In the genomic region with DNA sequence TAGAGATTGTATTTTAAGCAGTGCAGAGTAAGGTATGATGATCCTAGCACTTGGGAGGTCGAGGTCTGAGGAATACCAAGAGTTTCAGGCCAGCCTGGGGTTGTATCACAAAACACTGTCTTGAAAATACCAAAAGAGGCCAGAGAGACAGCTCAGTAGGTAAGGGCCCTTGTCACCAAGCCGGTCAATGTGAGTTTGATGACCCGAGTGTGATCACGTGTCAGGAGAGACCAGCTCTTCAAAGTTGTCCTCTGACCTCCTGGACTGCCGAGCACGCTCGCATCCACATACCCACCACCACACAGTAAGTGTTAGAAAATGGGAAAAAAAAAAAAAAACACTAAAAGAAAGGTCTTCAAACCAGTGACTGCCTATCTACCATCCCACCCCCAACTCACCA, we compare ENCODE assay signal across 9 mouse cellular contexts. TPM values are rescaled to one million over a fixed set of nuclear protein-coding genes. Genes with fewer than 3 reads are reported as not detected.
DNase-seq lines count a peak whose midpoint lies in the region; ATAC-seq and TF ChIP-seq lines count a peak whose summit lies in the region.
"Had no signal": no experiment of that assay in that cellular context is flagged by ENCODE, and none has a peak within 500 bp of the region (broad histone marks: within the 10 kb centered on the region; RNA-seq: fewer than 3 reads in every experiment).

No protein-coding gene starts in this region.

- no peaks in the 10 kb centered on the region for H3K36me3 ChIP-seq in embryonic facial prominence, embryonic 13.5 days
- H3K36me3 ChIP-seq in embryonic facial prominence, embryonic 10.5 days (replicated peaks): no peaks in the 10 kb centered on the region
- H3K36me3 ChIP-seq in E14TG2a.4 (ENCODE audit: insufficient read depth, low read length): no peaks in the 10 kb centered on the region

- H3K4me2 ChIP-seq in embryonic facial prominence, embryonic 13.5 days: 0 out of 2 replicates have a peak overlapping the region, but pooled peaks have one; percentile 69

- no peak for TF ChIP-seq CTCF in E14TG2a.4 (conservative IDR thresholded peaks at IDR 0.05; ENCODE audit: low read length)

- no peak overlapping the region for H3K9ac ChIP-seq in embryonic facial prominence, embryonic 13.5 days

- DNase-seq in embryonic facial prominence, embryonic 10.5 days (ENCODE audit: low spot score): no peak
- DNase-seq in kidney, adult 18-20 months: peak; percentile 51
- DNase-seq in kidney, postnatal 10 days: no peak
- DNase-seq in liver: peak; percentile 15
- no peak for DNase-seq in frontal cortex, postnatal 10 days (ENCODE audit: low spot score in 2 of 2)
- no peak for DNase-seq in frontal cortex, adult 2 months (ENCODE audit: extremely low spot score in 1 of 2, low spot score in 1 of 2)

- H3K4me1 ChIP-seq in embryonic facial prominence, embryonic 13.5 days: peaks cover 13% of the 10 kb centered on the region
- peaks cover 24% of the 10 kb centered on the region for H3K4me1 ChIP-seq in embryonic facial prominence, embryonic 10.5 days
- peaks cover 37% of the 10 kb centered on the region for H3K4me1 ChIP-seq in E14TG2a.4 (replicated peaks; ENCODE audit: low read depth, low read length)

- H3K4me3 ChIP-seq in embryonic facial prominence, embryonic 13.5 days: no peak overlapping the region
- H3K4me3 ChIP-seq in embryonic facial prominence, embryonic 10.5 days: no peak overlapping the region
- H3K4me3 ChIP-seq in E14TG2a.4 (replicated peaks; ENCODE audit: low read length): peak overlapping the region; percentile 93; the same call in 1 of the 2 replicates

- H3K27ac ChIP-seq in embryonic facial prominence, embryonic 13.5 days: no peak overlapping the region
- no peak overlapping the region for H3K27ac ChIP-seq in embryonic facial prominence, embryonic 10.5 days (replicated peaks)

- H3K27me3 ChIP-seq in embryonic facial prominence, embryonic 13.5 days: no peaks in the 10 kb centered on the region
- H3K27me3 ChIP-seq in embryonic facial prominence, embryonic 10.5 days (replicated peaks; ENCODE audit: low read depth, poor library complexity, severe bottlenecking): 0 out of 2 replicates have a peak, but pooled peaks cover 3% of the 10 kb centered on the region
- H3K27me3 ChIP-seq in E14TG2a.4 (ENCODE audit: insufficient read depth, low read length): no peaks in the 10 kb centered on the region
- H3K27me3 ChIP-seq: Patski had no signal

- no peak for ATAC-seq in embryonic facial prominence, embryonic 13.5 days (ENCODE audit: insufficient number of reproducible peaks, insufficient read depth, low FRiP score, low TSS enrichment, low read depth)
- ATAC-seq: Patski had no signal

- no peaks in the 10 kb centered on the region for H3K9me3 ChIP-seq in embryonic facial prominence, embryonic 13.5 days
- no peaks in the 10 kb centered on the region for H3K9me3 ChIP-seq in embryonic facial prominence, embryonic 10.5 days
- H3K9me3 ChIP-seq in E14TG2a.4 (ENCODE audit: low read length): no peaks in the 10 kb centered on the region

- WGBS in embryonic facial prominence, embryonic 13.5 days: 86% methylated on average over 7 of the region's 7 CpGs
- 84% methylated on average over 7 of the region's 7 CpGs for WGBS in embryonic facial prominence, embryonic 10.5 days

RNA-seq across cellular contexts. Expression of a gene that starts 2.6 kb away (rescaled TPM):
- 7.5 and 7.6 TPM in 2 replicates for polyA plus RNA-seq in embryonic facial prominence, embryonic 13.5 days (2015; fragmentation: Nextera tagmentation; extraction: Ambion mirVana)
- polyA plus RNA-seq in embryonic facial prominence, embryonic 10.5 days (2016; fragmentation: Nextera tagmentation; extraction: Ambion mirVana): 6.3 and 7.5 TPM in 2 replicates
- polyA plus RNA-seq in frontal cortex, adult 2 months (2012; rRNA removed): 7.5 and 8.4 TPM in 2 replicates

RNA-seq across cellular contexts. Expression of a gene that starts 45.5 kb away (rescaled TPM):
- polyA plus RNA-seq in embryonic facial prominence, embryonic 13.5 days (2015; fragmentation: Nextera tagmentation; extraction: Ambion mirVana): 72.5 and 78.7 TPM in 2 replicates
- polyA plus RNA-seq in embryonic facial prominence, embryonic 10.5 days (2016; fragmentation: Nextera tagmentation; extraction: Ambion mirVana): 86.6 and 89.8 TPM in 2 replicates
- polyA plus RNA-seq in frontal cortex, adult 2 months (2012; rRNA removed): 1.5 and 1.7 TPM in 2 replicates

Comparison
In these comparisons a context has a peak if more than half of its experiments do, and no peak if none do; other contexts are left out.
1. DNase-seq: peak in kidney, adult 18-20 months (single experiment) and liver (single experiment); none in embryonic facial prominence, embryonic 10.5 days (single experiment), kidney, postnatal 10 days (single experiment), frontal cortex, postnatal 10 days (0 of 2) and frontal cortex, adult 2 months (0 of 2).
2. RNA of a gene that starts 45.5 kb away (polyA plus RNA-seq): 86.6 to 89.8 TPM in embryonic facial prominence, embryonic 10.5 days and 72.5 to 78.7 TPM in embryonic facial prominence, embryonic 13.5 days; 1.5 to 1.7 TPM in frontal cortex, adult 2 months; every median in the first group is over 10 times any median in the second.